Mouse (Mus musculus) spleen, postnatal 36 days (tissue): ENCODE results near the gene Junb.

ENCODE experiments used
- DNase-seq, 2 experiments: peaks; one replicate each; pipeline ENCODE4 v3.0.0; 2022; ENCODE audit warnings: low spot score in 2 of 2, mixed read lengths in 1 of 2

Gene Junb

DNA sequence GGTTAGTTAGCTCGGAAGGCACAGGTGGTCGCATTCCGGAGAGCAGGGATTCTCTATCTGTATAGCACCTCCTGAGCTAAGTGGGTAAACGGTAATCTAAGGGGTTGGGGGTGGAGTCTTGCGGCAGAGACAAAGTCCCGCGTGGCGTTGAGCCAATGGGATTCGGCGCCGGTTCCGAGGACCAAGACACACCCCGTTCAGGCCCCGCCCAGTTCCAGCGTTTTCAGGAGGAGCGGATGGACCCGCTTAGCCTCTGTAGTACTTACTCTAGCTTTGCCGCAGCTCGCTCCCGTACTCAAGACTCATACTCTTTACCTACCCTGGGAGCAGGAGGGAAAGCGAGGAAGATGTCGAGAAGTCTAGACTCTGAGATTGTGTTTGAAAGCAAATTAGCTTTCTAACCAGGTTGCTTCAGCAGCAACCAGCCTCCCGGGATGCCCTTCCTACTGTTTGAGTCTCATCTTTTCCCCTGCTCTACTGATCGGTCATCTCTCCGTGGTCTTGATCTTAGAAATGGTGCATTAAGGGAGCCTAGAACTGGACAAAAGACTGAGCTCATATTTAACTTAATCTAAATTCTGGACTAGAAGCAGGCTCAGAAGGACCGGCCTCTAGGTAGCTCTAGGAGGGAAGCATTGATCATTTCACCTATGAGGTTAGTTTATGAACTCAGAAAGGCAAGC lies 33.9 kb downstream of the Junb start:
- no peak for DNase-seq

DNA sequence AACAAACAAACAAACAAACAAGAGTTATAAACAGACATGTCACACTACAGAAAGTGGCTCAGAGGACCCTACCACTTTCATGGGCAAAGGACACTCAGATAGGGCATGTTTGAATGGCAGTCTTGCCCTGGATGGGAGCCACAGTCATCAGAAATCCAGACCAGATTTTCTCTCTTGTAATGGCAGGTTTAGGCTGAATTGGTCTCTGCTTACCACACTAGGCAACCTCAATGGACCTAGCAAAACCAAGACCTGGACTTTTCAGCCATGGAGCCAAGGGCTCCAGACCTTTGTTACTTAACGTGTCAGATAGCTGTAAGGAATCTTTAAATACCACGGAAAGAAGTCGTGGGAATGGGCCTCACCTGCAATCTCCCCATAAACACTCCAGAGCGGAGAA lies 34.8 kb downstream of the Junb start:
- no peak for DNase-seq

GRCm38 (mm10) chr8:84937620-84938485 lies 40.7 kb downstream of the Junb start:
- no peak for DNase-seq

- peak; percentile 22 to 38 for DNase-seq
These were observed 41.5 kb downstream of the Junb start, which contains the start of gene Mast1 for GRCm38 (mm10) chr8:84936962-84937546. Gene Mast1 (minus strand): TSS chr8:84937359.

DNA sequence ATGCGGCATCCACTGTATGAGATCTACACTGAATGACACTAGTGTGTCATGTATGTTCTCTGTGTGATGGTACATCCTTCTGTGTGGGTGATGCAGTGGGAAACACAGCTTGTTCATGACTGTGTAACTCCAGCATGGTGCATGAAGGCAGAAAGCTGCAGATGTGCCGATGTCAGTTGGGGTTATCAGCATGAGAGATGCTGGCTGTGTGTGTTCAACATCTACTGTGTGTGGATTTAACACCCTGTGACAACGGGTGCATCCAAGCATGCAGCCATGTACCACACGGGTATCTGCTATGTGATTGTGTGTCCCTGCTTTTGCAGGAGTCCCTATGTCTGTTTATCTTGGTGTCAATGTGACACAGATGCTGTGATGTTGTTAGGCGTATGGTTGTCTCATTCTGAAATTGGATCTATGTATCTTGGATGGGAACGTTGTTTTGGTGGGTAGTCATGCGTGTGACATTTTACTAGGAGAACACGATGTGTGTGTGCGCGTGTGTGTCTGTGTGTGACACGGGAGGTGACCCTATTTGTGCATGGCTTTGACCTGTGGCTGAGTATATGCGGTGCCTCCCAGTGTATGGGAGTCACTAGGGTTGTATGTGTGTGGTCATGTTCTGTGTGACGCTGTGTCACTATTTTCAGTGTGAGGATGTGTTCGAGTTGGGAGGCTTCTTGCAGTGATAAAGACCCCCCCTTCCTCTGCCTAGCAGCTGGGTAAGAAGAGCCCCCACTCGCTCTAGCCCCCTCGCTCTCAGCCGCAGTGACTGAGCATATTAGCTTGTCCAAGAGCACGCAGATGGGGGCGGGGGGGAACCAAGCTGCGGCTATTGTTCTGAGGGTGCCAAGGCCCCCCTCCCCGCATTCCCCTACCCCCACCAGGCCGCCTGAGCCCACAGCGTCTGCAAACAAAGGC lies 42.2 kb downstream of the Junb start:
- no peak for DNase-seq

GRCm38 (mm10) chr8:84935489-84935888 lies 43.0 kb downstream of the Junb start:
- DNase-seq = no peak

DNA sequence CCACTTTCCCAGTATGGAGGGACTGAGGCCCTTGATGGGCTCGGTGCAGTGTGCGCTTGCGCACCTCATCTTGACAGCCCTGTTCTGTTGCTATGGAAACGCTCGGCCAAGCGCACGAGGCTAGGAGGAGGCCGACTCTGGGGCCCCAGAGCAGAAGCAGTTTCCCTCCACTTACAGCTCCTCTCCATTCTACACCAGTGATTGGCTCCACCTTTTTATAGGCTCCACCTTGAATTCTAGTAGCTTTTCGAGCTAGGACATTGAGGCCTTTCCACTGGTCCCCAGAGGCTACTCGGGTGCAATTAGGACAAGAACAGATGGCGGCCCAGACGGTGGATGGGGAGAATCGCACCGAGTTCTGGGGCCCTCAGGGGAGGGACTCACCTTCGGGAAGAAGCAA lies 43.7 kb downstream of the Junb start:
- DNase-seq = no peak

GRCm38 (mm10) chr8:84933767-84934559 lies 44.6 kb downstream of the Junb start:
- no peak for DNase-seq

- DNase-seq = no peak
These were observed 47.9 kb downstream of the Junb start for GRCm38 (mm10) chr8:84930582-84930981.

DNA sequence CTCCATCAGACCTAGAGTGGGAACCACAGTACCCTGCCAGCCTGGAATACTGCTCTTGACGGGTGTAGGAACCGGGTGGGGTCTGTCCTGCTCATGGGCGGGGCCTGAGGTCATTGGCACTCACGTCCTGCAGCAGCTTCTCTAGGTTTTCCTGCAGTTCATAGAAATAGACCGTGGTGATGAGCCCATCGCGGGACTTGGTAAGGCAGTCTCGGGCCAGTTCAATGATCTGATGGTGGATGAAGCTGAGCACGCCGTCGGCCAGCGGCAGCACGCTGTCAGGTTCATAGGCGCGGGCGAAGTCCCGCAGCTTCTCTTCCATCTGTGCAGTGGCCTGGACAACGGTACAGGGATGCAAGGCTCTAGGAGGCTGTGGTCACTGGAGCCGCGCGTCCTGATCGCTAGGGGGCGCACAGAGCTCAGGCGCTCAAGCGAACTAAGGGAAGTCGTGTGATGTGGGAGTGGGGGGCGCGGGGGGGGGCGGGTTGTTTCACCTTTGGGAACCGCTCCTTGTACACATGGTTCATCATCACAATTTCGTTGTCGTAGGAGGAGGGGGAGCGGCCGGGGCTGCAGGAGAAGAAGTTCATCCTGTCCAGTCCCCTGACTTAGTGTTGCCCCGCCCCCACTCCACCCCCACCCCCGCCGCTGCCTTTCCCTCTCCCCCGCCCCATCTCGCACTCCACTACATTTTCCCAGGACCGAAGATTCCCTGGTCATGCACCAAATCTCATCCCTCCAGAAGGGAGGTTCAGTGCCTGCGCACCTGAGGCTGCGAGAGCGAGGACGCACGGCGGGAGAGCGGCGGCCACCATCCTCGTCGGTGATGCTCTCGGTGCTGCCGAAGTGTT lies 49.8 kb downstream of the Junb start:
- DNase-seq = peak; percentile 37 to 44

- no peak for DNase-seq
These were observed 51.0 kb downstream of the Junb start for GRCm38 (mm10) chr8:84927513-84927912.

GRCm38 (mm10) chr8:84925557-84925956 lies 53.0 kb downstream of the Junb start:
- no peak for DNase-seq
